Mouse (Mus musculus): ENCODE measurements around the gene Plscr4. TPM values are rescaled to one million over a fixed set of nuclear protein-coding genes. Genes with fewer than 3 reads are reported as not detected.
A peak's percentile ranks its signal among the peaks of the same experiment; 100 is the strongest.

The Plscr4 gene
- 0.98 and 1.1 TPM in 2 replicates for polyA plus RNA-seq (2015; fragmentation: Nextera tagmentation; extraction: Ambion mirVana)

DNA sequence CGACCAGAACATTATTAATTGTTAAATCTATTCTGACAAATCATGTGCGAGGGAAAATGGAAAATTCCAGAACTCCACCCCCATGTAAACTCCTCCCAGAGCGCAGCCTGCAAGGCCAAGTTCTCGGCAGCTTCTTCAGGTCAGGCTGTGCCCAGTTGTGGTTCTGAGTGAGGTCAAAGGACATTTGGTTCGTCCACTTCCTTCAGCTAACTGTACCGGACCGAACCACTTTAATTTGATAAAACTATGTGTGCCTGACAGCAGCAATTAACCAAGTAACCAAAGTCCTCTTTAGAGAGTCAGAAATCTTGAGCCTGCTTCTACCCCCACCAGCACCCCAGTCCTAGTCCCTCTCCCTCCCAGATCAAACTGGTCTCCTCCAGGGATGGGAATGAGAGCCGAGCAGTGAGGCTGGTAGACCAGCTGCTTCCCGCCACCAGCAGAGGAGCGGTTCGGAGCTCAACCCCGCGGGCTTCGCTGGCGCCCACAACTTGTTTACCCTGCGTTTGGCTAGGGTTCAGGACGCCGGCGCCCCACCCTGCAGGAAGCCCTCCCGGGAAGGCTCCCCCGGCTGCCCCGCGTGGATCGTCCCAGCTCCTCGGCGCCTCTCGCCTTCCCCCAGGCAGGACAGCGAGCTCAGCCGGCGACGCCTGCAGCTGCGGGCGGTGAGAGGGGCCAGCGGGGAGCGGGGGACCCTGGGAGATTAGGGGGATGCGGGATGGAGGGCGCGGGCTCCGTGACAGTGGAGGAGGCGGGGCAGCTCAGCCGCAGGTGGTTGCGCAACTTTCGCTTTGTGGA, at the start of gene Plscr4:
TSS of gene Plscr4 (plus strand) at position 113 of the 798 bp plus-strand sequence.
- H3K4me2 ChIP-seq (replicated peaks) = peak within 1 kb of the TSS; percentile 98
- 14% methylated on average over 43 of the region's 43 CpGs for WGBS
- peak within 1 kb of the TSS; percentile 61 for H3K4me3 ChIP-seq (replicated peaks)
- peaks cover 8% of the 10 kb centered on the region for H3K4me1 ChIP-seq (replicated peaks)
- peak within 1 kb of the TSS; percentile 75 for H3K9ac ChIP-seq (replicated peaks)
- H3K27ac ChIP-seq = no peak within 1 kb of the TSS
- no peaks in the 10 kb centered on the region for H3K9me3 ChIP-seq
- H3K27me3 ChIP-seq = no peaks in the 10 kb centered on the region
- ATAC-seq = peak; percentile 96
- no peaks in the 10 kb centered on the region for H3K36me3 ChIP-seq

DNA sequence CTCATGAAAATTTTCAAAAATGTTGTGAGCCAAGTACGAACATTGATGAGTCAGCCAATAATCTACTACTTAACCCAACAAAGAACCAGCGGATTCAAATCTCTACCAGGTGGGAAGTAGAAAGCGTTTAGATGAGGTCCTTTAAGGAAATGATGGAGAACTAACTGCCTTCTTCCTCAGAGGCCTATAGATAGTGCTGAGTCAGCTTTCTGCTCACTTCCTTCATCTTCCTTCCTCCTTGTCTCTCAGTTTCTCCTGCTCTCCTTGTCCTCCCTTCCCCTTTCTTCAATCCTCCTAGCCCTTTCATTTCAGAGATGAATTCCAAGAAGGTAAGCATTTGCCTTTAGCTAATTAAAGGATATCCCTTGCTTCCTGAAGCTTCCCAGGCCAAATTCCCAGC, 46.9 kb upstream of the Plscr4 start:
- Histone ChIP-seq H3K27ac (no peak overlapping the region), H3K36me3 (no peaks in the 10 kb centered on the region), H3K27me3 (no peaks in the 10 kb centered on the region), H3K9me3 (no peaks in the 10 kb centered on the region), H3K4me3 (replicated peaks) (no peak overlapping the region), H3K4me2 (replicated peaks) (no peak overlapping the region), H3K4me1 (replicated peaks) (no peaks in the 10 kb centered on the region), H3K9ac (replicated peaks) (no peak overlapping the region)
- ATAC-seq = no peak
- 92% methylated on average over 3 of the region's 3 CpGs for WGBS

DNA sequence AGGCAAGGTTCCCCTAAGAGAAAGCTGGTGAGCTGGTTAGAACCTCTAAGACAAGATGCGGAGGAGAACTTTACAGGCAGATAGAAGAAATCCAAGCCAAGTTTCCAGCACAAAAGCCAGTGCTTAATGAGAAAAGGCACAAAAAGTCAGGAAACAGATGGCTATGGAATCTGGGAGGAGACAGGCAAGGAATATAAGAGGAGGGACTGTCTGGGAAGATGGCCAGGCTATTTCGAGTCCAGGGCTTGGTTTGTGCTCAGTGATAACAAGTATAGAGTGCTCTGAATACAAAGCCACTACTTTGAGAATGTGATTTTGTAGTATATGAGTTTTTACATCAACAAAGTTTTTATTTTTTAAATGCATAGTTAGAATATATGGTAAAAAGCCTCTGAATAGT, 45.1 kb upstream of the Plscr4 start:
- no peak overlapping the region for H3K27ac ChIP-seq
- ATAC-seq = no peak
- H3K27me3 ChIP-seq = no peaks in the 10 kb centered on the region
- no peaks in the 10 kb centered on the region for H3K36me3 ChIP-seq
- no peaks in the 10 kb centered on the region for H3K9me3 ChIP-seq
- no peak overlapping the region for H3K9ac ChIP-seq (replicated peaks)
- WGBS = 88% methylated on average over 2 of the region's 2 CpGs
- no peak overlapping the region for H3K4me3 ChIP-seq (replicated peaks)
- H3K4me1 ChIP-seq (replicated peaks) = no peaks in the 10 kb centered on the region
- H3K4me2 ChIP-seq (replicated peaks) = no peak overlapping the region

DNA sequence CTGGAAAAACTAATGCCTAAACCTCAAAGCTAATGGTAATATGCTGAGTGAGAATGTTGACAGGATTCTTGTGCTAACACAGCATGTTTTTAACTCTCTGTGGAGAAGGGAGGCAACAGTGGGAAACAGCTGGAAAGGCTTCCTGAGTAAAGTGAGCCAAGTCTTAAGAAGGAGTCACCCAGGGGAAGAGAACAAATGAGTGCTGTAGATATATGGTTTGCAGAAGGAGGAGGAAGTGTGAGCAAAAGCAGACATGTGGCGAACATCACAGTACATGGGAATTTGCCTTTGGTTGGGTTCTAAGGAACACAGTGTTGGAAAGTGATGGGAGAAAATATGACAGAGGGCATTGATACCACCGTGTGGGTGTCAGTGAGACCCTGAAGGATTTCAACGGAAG, 43.5 kb upstream of the Plscr4 start:
- ATAC-seq = no peak
- Histone ChIP-seq H3K9ac (replicated peaks) (no peak overlapping the region), H3K36me3 (no peaks in the 10 kb centered on the region), H3K4me1 (replicated peaks) (no peaks in the 10 kb centered on the region), H3K9me3 (no peaks in the 10 kb centered on the region), H3K4me2 (replicated peaks) (no peak overlapping the region), H3K27ac (no peak overlapping the region), H3K27me3 (no peaks in the 10 kb centered on the region), H3K4me3 (replicated peaks) (no peak overlapping the region)
- WGBS = 85% methylated on average over 3 of the region's 3 CpGs

DNA sequence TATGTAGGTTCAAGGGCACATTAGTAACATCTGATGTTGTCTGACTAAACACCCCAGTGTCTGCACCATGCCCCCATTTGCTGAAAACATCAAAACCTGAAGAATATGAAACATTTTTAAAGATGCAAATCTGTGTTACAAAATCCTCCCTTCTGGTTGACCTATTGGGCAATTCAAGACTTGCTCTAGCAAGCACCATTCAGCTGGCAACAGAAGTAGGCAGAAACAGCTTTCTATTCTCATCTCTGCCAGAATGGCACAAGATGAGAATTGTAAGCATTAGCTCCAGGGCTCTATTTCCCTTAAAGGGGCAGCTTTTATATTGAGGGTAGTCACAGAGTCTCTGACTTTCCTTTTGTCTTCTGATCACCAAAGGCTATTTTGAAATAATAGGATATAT, 19.4 kb upstream of the Plscr4 start:
- ATAC-seq = no peak

DNA sequence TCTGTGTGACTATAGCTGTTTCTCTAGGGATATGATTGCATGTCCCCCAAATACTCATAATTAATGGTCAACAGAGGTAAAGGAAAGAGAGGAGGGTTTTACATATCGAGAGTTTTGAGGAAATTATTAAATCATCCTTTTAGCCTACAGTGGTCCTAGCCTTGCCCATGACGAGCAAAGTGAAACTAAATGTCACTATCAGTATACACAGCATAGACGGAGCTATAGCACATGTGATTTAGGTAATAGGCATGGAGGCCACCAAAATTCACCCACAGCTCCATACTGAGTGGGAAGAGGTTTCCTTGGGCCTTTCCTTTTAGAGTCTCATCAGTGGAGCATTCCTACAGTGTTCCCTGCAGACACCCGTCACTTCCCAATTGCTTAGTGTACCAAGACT, 15.7 kb upstream of the Plscr4 start:
- WGBS = 88% methylated on average over 4 of the region's 4 CpGs
- no peaks in the 10 kb centered on the region for H3K36me3 ChIP-seq
- no peaks in the 10 kb centered on the region for H3K27me3 ChIP-seq
- no peak overlapping the region for H3K4me3 ChIP-seq (replicated peaks)
- no peak for ATAC-seq
- H3K9ac ChIP-seq (replicated peaks) = no peak overlapping the region
- H3K9me3 ChIP-seq = no peaks in the 10 kb centered on the region
- no peaks in the 10 kb centered on the region for H3K4me1 ChIP-seq (replicated peaks)
- no peak overlapping the region for H3K27ac ChIP-seq
- H3K4me2 ChIP-seq (replicated peaks) = no peak overlapping the region

More for the DNA sequence above, 19.4 kb upstream of the Plscr4 start:
- no peak overlapping the region for H3K4me3 ChIP-seq (replicated peaks)
- no peaks in the 10 kb centered on the region for H3K4me1 ChIP-seq (replicated peaks)
- no peak overlapping the region for H3K27ac ChIP-seq
- no peak overlapping the region for H3K4me2 ChIP-seq (replicated peaks)
- no peaks in the 10 kb centered on the region for H3K9me3 ChIP-seq
- H3K27me3 ChIP-seq = no peaks in the 10 kb centered on the region
- H3K9ac ChIP-seq (replicated peaks) = no peak overlapping the region
- no peaks in the 10 kb centered on the region for H3K36me3 ChIP-seq

DNA sequence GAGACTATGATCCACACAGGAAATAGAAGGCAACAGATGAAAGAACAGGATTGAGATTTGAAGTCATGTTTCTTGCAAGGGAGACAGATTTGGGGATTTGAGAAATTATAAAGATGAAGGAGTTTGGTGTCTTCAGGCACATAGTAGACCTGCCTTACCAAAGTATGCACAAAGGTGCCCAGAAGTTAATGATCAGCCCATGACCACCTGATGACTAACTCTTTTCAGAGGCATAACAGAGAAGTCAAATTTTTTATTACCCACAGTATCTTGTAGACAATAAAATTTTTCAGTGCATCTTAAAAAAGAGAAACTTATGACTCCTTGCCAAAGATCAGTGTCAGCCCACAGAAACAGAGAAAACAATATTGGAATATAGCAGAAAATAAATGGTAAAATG, 12.6 kb upstream of the Plscr4 start:
- no peak overlapping the region for H3K9ac ChIP-seq (replicated peaks)
- H3K9me3 ChIP-seq = no peaks in the 10 kb centered on the region
- H3K36me3 ChIP-seq = no peaks in the 10 kb centered on the region
- no peak for ATAC-seq
- no peaks in the 10 kb centered on the region for H3K27me3 ChIP-seq
- no peak overlapping the region for H3K27ac ChIP-seq
- no peak overlapping the region for H3K4me2 ChIP-seq (replicated peaks)
- no peaks in the 10 kb centered on the region for H3K4me1 ChIP-seq (replicated peaks)
- H3K4me3 ChIP-seq (replicated peaks) = no peak overlapping the region

DNA sequence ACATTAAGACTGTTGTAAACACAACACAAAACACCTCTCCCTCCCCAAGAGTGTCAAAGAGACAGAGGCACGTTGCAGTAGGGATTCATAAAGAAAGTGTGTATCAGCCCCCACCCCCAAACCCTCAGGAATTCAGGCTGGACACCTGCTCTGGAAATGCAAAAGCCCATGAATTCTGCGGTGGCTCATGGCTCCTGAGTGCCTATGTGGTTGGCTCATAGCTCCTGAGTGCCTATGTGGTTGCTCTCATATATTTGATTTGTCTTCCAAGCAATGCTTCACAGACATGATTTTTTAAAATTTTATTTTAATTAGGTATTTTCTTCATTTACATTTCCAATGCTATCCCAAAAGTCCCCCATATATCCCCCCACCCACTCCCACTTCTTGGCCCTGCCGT, 568 bp upstream of the Plscr4 start:
- Histone ChIP-seq H3K9ac (replicated peaks) (no peak overlapping the region), H3K4me2 (replicated peaks) (no peak overlapping the region), H3K4me3 (replicated peaks) (no peak overlapping the region), H3K36me3 (no peaks in the 10 kb centered on the region), H3K4me1 (replicated peaks) (peaks cover 8% of the 10 kb centered on the region), H3K27ac (no peak overlapping the region), H3K9me3 (no peaks in the 10 kb centered on the region), H3K27me3 (no peaks in the 10 kb centered on the region)
- WGBS = 82% methylated on average over 3 of the region's 3 CpGs
- no peak for ATAC-seq

DNA sequence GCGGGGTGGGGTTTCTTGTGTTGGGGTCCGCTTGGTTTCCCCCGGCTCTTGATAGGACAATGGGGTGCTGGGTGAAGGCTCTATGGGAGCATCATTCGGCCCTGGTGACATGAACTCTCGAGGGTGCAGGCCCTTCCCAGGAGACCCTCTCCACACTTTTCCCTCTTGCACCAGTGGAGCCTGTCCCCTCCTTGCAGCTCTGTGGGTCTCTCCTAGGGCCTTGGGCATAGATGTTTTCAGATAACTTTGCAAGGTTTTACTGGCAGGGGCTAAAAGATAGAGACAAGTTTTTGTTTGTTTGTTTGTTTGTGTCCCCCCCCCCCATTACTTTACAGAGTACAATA, 858 bp downstream of the Plscr4 start:
- H3K4me3 ChIP-seq (replicated peaks) = peak overlapping the region; percentile 61
- no peak overlapping the region for H3K27ac ChIP-seq
- H3K36me3 ChIP-seq = no peaks in the 10 kb centered on the region
- ATAC-seq = no peak
- no peaks in the 10 kb centered on the region for H3K9me3 ChIP-seq
- no peaks in the 10 kb centered on the region for H3K27me3 ChIP-seq
- H3K4me2 ChIP-seq (replicated peaks) = peak overlapping the region; percentile 98
- peak overlapping the region; percentile 75 for H3K9ac ChIP-seq (replicated peaks)
- peaks cover 8% of the 10 kb centered on the region for H3K4me1 ChIP-seq (replicated peaks)
- WGBS = 1% methylated on average over 5 of the region's 5 CpGs

DNA sequence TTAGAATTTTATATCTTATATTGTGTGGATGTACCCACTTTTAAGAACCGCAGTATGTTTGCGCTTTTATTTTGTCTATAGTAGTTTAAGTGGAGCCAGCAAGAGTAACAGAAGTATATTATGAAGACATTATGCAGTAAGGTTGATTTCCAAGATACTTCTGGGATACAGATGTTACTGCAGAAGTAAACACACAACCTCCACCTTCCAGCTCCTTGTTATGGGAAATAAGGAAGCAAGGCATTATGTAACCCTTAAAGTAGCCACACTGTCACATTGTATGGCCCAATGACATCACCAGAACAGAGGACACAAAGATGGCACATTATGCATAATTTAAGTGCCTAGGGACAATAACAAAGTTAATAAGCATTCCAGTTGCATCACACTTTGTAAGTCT, 1.2 kb downstream of the Plscr4 start:
- Histone ChIP-seq H3K4me3 (replicated peaks) (no peak overlapping the region), H3K9me3 (no peaks in the 10 kb centered on the region), H3K27me3 (no peaks in the 10 kb centered on the region), H3K4me2 (replicated peaks) (peak overlapping the region; percentile 98; the same call in 1 of the 2 replicates), H3K27ac (no peak overlapping the region), H3K9ac (replicated peaks) (no peak overlapping the region), H3K36me3 (no peaks in the 10 kb centered on the region), H3K4me1 (replicated peaks) (peaks cover 8% of the 10 kb centered on the region)
- 92% methylated on average over 2 of the region's 2 CpGs for WGBS
- no peak for ATAC-seq

DNA sequence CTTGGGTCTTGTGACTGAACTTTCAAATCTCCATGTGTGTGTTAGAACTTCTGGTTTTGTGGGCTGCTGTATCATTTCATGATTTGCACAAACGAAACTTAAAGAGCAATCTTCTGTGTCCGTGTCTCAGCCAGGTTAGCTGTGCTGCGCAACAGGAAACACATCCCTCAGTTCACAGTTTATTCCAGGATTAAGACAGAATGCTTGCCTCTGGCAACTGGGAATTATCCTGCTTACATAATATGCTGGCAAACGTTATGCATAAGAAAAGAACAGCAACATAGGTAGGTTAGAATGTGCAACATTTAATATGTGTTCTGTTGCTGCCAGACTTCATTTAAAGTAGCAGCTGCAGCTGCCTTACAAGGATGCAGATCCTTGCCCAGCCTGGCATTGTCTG, 10.6 kb downstream of the Plscr4 start:
- Histone ChIP-seq H3K4me2 (replicated peaks) (no peak overlapping the region), H3K9me3 (no peaks in the 10 kb centered on the region), H3K36me3 (no peaks in the 10 kb centered on the region), H3K27me3 (no peaks in the 10 kb centered on the region), H3K27ac (no peak overlapping the region), H3K4me3 (replicated peaks) (no peak overlapping the region), H3K4me1 (replicated peaks) (no peaks in the 10 kb centered on the region), H3K9ac (replicated peaks) (no peak overlapping the region)
- ATAC-seq = no peak
- WGBS = 78% methylated on average over 4 of the region's 4 CpGs

DNA sequence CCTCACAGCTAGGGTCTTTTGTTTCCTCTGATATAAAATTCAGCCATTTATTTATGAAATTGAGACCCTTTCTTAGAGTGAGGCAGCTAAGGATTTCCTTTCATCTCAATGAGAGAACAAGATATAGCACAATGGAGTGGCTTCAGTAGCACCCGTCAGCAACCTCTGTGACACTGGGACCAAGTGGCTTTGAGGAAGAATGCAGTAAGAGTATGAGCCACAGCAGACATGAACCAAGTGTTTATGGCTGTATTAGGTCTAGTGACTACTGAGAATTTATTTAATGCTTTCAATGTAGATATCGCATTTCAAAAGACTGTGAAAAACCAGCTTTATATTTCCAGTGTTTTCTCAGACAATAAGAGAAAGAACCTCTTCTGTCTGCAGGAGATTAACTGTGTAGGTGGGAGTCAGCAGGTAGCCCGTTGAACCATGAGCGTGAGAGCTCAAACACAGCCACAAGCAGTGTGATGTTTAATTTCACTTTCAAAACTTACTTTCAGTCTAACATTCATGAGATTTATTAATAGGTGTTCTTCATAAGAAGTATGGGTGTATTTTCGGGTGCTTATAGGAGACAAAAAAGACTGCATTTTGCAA, 15.2 kb downstream of the Plscr4 start:
- Histone ChIP-seq H3K4me1 (replicated peaks) (no peaks in the 10 kb centered on the region), H3K4me2 (replicated peaks) (no peak overlapping the region), H3K9me3 (no peaks in the 10 kb centered on the region), H3K27ac (no peak overlapping the region), H3K27me3 (no peaks in the 10 kb centered on the region), H3K36me3 (no peaks in the 10 kb centered on the region), H3K4me3 (replicated peaks) (no peak overlapping the region), H3K9ac (replicated peaks) (no peak overlapping the region)
- ATAC-seq = no peak
- 54% methylated on average over 5 of the region's 5 CpGs for WGBS

DNA sequence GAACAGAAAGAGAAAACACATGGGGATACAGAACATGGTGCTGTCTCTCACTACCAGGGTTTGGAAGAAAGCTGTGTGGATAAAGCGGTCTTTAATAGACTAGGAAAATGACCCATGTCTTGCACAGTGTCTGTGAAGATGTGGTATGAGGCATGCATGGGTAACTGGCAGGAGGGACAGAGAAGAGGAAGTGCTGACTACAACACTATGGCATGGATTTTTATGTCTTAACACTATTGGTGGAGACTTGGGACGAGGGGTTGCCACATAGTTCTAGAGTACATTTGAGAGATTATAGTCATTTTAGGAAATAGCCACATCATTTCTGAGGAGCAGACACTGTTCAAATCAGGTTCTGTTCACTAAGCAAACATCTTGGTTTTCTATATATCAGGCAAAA, 16.0 kb downstream of the Plscr4 start:
- Histone ChIP-seq H3K4me2 (replicated peaks) (no peak overlapping the region), H3K9me3 (no peaks in the 10 kb centered on the region)

More for the DNA sequence above, 16.0 kb downstream of the Plscr4 start:
- Histone ChIP-seq H3K27ac (no peak overlapping the region), H3K9ac (replicated peaks) (no peak overlapping the region), H3K4me3 (replicated peaks) (no peak overlapping the region), H3K4me1 (replicated peaks) (no peaks in the 10 kb centered on the region), H3K27me3 (no peaks in the 10 kb centered on the region), H3K36me3 (no peaks in the 10 kb centered on the region)
- 94% methylated on average over 2 of the region's 2 CpGs for WGBS
- ATAC-seq = no peak
